Mouse (Mus musculus) subcutaneous adipose tissue, adult 2 months (tissue): ENCODE measurements around the gene Ltbp2. TPM values are rescaled to one million over a fixed set of nuclear protein-coding genes. Genes with fewer than 3 reads are reported as not detected.

Experiments used
- polyA plus RNA-seq: library from polyadenylated mRNA; depleted of rRNA; stranded (reverse); fragments of >200 nt; gene quantifications from 2 replicates; pipeline ENCODE4 v1.2.3, GENCODE M21; 2012; ENCODE audit warnings: low replicate concordance; rRNA removed

Ltbp2 gene
- polyA plus RNA-seq, result 7.3 and 14.6 TPM in 2 replicates

GRCm38 (mm10) chr12:84876481-84877121, at the start of gene Ltbp2:
TSS of gene Ltbp2 (minus strand) at chr12:84876532.

DNA sequence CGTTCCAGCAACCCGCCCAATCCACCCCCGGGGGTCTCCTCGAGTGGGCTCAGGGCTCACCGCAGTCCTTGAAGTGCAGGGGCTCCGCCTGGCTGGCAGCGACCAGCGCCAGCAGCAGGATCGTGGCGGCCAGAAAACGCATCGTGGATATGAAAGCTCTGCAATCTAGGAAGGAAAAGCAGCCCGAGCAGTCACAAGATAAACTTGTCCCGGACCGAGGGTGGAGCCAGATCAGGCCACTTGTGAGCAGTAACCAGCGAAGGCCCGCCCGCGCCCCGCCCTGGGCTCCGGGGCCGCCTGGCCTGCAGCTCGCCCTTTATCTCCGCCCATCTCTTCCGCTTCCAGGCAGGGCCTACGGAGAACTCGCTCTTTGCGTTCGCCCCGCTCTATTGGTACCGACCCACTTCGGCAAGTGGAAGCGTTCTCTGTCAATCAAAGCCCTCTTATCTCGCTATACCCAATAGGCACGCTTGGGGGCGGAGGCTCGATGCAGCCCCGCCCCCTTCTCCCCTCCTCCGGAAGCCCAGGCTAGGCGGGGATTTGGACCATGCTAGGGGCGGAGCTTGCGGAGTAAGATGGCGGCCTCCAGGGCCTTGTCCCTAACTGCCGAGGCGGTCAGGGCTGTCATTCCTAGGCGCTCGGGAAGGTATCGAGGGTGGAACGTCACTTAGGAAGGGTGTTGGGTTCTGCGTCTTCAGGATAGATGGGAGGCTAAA, 103.4 kb downstream of the Ltbp2 start, which contains the start of the genes Npc2 and Isca2:
Gene Npc2, minus strand, starts transcription at position 427 of the 716 bp plus-strand sequence.
Gene Isca2, plus strand, starts transcription at position 526 of the 716 bp plus-strand sequence.

Other genes starting within 250 kb of the Ltbp2 start
- gene Vrtn, start 235.5 kb downstream of the Ltbp2 start, polyA plus RNA-seq, result not detected in 2 replicates
- not detected in 2 replicates for gene Syndig1l, start 177.7 kb downstream of the Ltbp2 start, polyA plus RNA-seq
- gene Npc2, start 103.4 kb downstream of the Ltbp2 start, polyA plus RNA-seq, result 273 and 604 TPM in 2 replicates
- 76.5 and 154 TPM in 2 replicates for gene Isca2, start 103.3 kb downstream of the Ltbp2 start, polyA plus RNA-seq
- 67.1 and 71.7 TPM in 2 replicates for gene Fcf1, start 94.4 kb upstream of the Ltbp2 start, polyA plus RNA-seq
- gene Arel1, start 94.4 kb upstream of the Ltbp2 start, polyA plus RNA-seq, result 30.2 and 32.4 TPM in 2 replicates
- gene Ylpm1, start 119.8 kb upstream of the Ltbp2 start, polyA plus RNA-seq, result 8.2 and 19.3 TPM in 2 replicates
- 3.9 and 4.6 TPM in 2 replicates for gene Prox2, start 234.2 kb upstream of the Ltbp2 start, polyA plus RNA-seq
- 169 and 208 TPM in 2 replicates for gene Dlst, start 234.3 kb upstream of the Ltbp2 start, polyA plus RNA-seq